Comparison of ENCODE assay signal across 22 mouse cellular contexts in the genomic region with DNA sequence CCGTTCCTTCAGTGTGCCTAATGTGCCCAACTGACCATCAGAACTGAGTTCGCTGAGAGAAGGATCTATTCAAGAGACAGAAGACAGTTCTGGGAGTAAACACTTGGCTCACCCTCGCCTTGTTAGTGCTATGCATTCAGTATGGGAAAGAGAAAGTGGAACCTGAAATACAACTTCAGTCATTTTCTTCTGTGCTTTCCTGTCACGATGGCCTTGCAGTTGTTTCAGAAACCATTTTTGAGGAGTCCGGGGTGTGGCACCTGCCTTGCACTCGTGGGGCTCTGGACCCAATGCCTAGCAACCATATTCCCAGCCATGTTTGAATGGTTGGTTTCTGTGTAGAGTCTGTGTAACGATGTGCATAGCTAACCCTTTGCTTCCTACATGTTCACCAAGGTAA.
DNase-seq lines count a peak whose midpoint lies in the region; TF ChIP-seq lines count a peak whose summit lies in the region.
"Had no signal": no experiment of that assay in that cellular context is flagged by ENCODE, and none has a peak within 500 bp of the region (broad histone marks: within the 10 kb centered on the region; RNA-seq: fewer than 3 reads in every experiment).

No protein-coding gene starts in this region.

- TF ChIP-seq CTCF in heart, adult 2 months (IDR thresholded peaks at IDR 0.05), result no peak

- no peak for DNase-seq in heart, adult 2 months
- DNase-seq in heart, postnatal 10 days, result no peak
- peak; percentile 19 for DNase-seq in CD4-positive, CD25-positive, alpha-beta regulatory T cell, adult 2 months (ENCODE audit: low read depth, low spot score)
- peak; percentile 46 for DNase-seq in induced T-regulatory cell, adult 2 months (ENCODE audit: low read depth)
- no peak for DNase-seq in right cerebral cortex, postnatal 4 days
- DNase-seq in testis, postnatal 10 days (ENCODE audit: low spot score), result no peak
- DNase-seq in layer of hippocampus, adult 18-20 months (ENCODE audit: low spot score in 2 of 2), result no peak
- DNase-seq: B cell, adult 2 months; cerebellum, adult 18-20 months; cerebellum, adult 9-10 months; cerebellum, postnatal 14 days; forebrain, postnatal 0 days; gastrocnemius, postnatal 36 days; kidney, adult 18-20 months had no signal

- H3K9ac ChIP-seq in heart, adult 2 months (ENCODE audit: low read depth, low read length), result no peak overlapping the region
- H3K9ac ChIP-seq: embryonic facial prominence, embryonic 12.5 days; embryonic facial prominence, embryonic 15.5 days; forebrain, postnatal 0 days; heart, embryonic 12.5 days; hindbrain, embryonic 12.5 days; hindbrain, embryonic 15.5 days had no signal

- no peak for TF ChIP-seq POLR2A in heart, adult 2 months (IDR thresholded peaks at IDR 0.05; ENCODE audit: insufficient read depth, low read depth, low read length)

- H3K27me3 ChIP-seq in heart, adult 2 months (ENCODE audit: control insufficient read depth, insufficient read depth, low read length), result no peaks in the 10 kb centered on the region
- H3K27me3 ChIP-seq: CH12.LX; embryonic facial prominence, embryonic 12.5 days; embryonic facial prominence, embryonic 15.5 days; heart, embryonic 12.5 days; hindbrain, embryonic 12.5 days; hindbrain, embryonic 15.5 days; Patski had no signal

- H3K4me3 ChIP-seq in heart, adult 2 months, result no peak overlapping the region
- H3K4me3 ChIP-seq: embryonic facial prominence, embryonic 12.5 days; embryonic facial prominence, embryonic 15.5 days; heart, embryonic 12.5 days; hindbrain, embryonic 12.5 days; hindbrain, embryonic 15.5 days had no signal

- H3K4me1 ChIP-seq in heart, adult 2 months (ENCODE audit: control insufficient read depth, insufficient read depth, low read length), result peaks cover 15% of the 10 kb centered on the region
- H3K4me1 ChIP-seq: embryonic facial prominence, embryonic 12.5 days had no signal

- WGBS in heart, adult 2 months, result 88% methylated on average over 7 of the region's 7 CpGs

- peaks cover 3% of the 10 kb centered on the region; the same call in 1 of the 2 replicates for H3K79me2 ChIP-seq in heart, adult 2 months (replicated peaks; ENCODE audit: control insufficient read depth, insufficient read depth, low read length)

- peaks cover 18% of the 10 kb centered on the region for H3K36me3 ChIP-seq in heart, adult 2 months (ENCODE audit: control insufficient read depth, insufficient read depth, low read length)
- H3K36me3 ChIP-seq: embryonic facial prominence, embryonic 12.5 days; embryonic facial prominence, embryonic 15.5 days; G1E; heart, embryonic 12.5 days; hindbrain, embryonic 12.5 days; hindbrain, embryonic 15.5 days had no signal

- H3K27ac ChIP-seq in heart, adult 2 months, result peak overlapping the region; percentile 63
- H3K27ac ChIP-seq: embryonic facial prominence, embryonic 12.5 days; embryonic facial prominence, embryonic 15.5 days; hindbrain, embryonic 12.5 days; hindbrain, embryonic 15.5 days had no signal

- intact Hi-C loops in heart, adult 2 months (cut with DNase I), result no loop called here
- intact Hi-C loops in heart, postnatal 10 days (cut with DNase I), result no loop called here

- TF ChIP-seq EP300 in heart, adult 2 months (IDR thresholded peaks at IDR 0.05; ENCODE audit: insufficient read depth, low read depth, low read length), result no peak

Comparison
In these comparisons a context has a peak if more than half of its experiments do, and no peak if none do; other contexts are left out.
1. DNase-seq: peak in CD4-positive, CD25-positive, alpha-beta regulatory T cell, adult 2 months (single experiment) and induced T-regulatory cell, adult 2 months (single experiment); none in heart, adult 2 months (0 of 2), heart, postnatal 10 days (0 of 2), right cerebral cortex, postnatal 4 days (single experiment), testis, postnatal 10 days (single experiment) and layer of hippocampus, adult 18-20 months (0 of 2).